Mouse (Mus musculus) heart, embryonic 11.5 days (tissue): ENCODE measurements at regions not wholly inside any gene's neighbourhood (a gene's known extent, or its start where the extent isn't known, plus 50 kb on each side); places are given as distances from the start of the nearest gene placed in this dataset.

Source experiments
- ATAC-seq: fragments of 200-750 bp; cut with Nextera tagmentation; replicated peaks from 2 replicates; pipeline ENCODE4 v1.8.0; 2017; ENCODE audit warnings: moderate library complexity; ENCODE audit not compliant: insufficient number of reproducible peaks, low FRiP score, low TSS enrichment
- H3K27ac ChIP-seq: fragments of 300-500 bp; sonication (generic); 2 replicates; pipeline ENCODE4 v1.5.1; 2014; ENCODE audit warnings: mild to moderate bottlenecking, low read depth, low read length
- H3K27me3 ChIP-seq: fragments of 300-500 bp; sonication (generic); 2 replicates; pipeline ENCODE4 v1.6.1; 2014; ENCODE audit warnings: mild to moderate bottlenecking, low read length, mixed read lengths; ENCODE audit not compliant: control insufficient read depth, insufficient read depth
- H3K36me3 ChIP-seq: fragments of 300-500 bp; sonication (generic); 2 replicates; pipeline ENCODE4 v1.6.1; 2014; ENCODE audit warnings: mild to moderate bottlenecking, low read length, moderate library complexity, mixed read lengths; ENCODE audit not compliant: control insufficient read depth, insufficient read depth
- H3K4me1 ChIP-seq: fragments of 300-500 bp; sonication (generic); 2 replicates; pipeline ENCODE4 v1.6.1; 2014; ENCODE audit warnings: low read length; ENCODE audit not compliant: control insufficient read depth, insufficient read depth
- H3K4me2 ChIP-seq: fragments of 300-500 bp; sonication (generic); 2 replicates; pipeline ENCODE4 v1.6.1; 2014; ENCODE audit warnings: mild to moderate bottlenecking, moderate library complexity
- H3K4me3 ChIP-seq: fragments of 300-500 bp; sonication (generic); 2 replicates; pipeline ENCODE4 v1.5.1; 2014; ENCODE audit warnings: low read depth, low read length
- H3K9ac ChIP-seq: fragments of 300-500 bp; sonication (generic); 2 replicates; pipeline ENCODE4 v1.6.1; 2014; ENCODE audit warnings: mild to moderate bottlenecking, low read depth, low read length, moderate library complexity
- H3K9me3 ChIP-seq: fragments of 300-500 bp; sonication (generic); replicated peaks from 2 replicates; pipeline ENCODE4 v1.6.1; 2016; ENCODE audit warnings: low read length; ENCODE audit not compliant: control insufficient read depth
- WGBS: fragments of 180-500 bp; shearing (Covaris S2); extraction: QIAGEN DNeasy Blood & Tissue Kit; methylation state at CpG from one replicate; pipeline ENCODE4 v1.1.7; 2014; ENCODE audit not compliant: insufficient replicate concordance; 5-methylcytosine and 5-hydroxymethylcytosine counted together

- Histone ChIP-seq H3K27me3 (peaks cover 10% of the 10 kb centered on the region; the same call in 1 of the 2 replicates), H3K27ac (no peak overlapping the region), H3K9ac (peak overlapping the region; percentile 78), H3K36me3 (no peaks in the 10 kb centered on the region), H3K9me3 (no peaks in the 10 kb centered on the region), H3K4me3 (peak overlapping the region; percentile 56), H3K4me2 (peak overlapping the region; percentile 93), H3K4me1 (peaks cover 38% of the 10 kb centered on the region)
- 6% methylated on average over 50 of the region's 65 CpGs for WGBS
- 0 out of 2 replicates have a peak, but pooled peaks have one; percentile 46 for ATAC-seq
These were observed 61.4 kb upstream of the Casz1 start for GRCm38 (mm10) chr4:148742549-148743413.

DNA sequence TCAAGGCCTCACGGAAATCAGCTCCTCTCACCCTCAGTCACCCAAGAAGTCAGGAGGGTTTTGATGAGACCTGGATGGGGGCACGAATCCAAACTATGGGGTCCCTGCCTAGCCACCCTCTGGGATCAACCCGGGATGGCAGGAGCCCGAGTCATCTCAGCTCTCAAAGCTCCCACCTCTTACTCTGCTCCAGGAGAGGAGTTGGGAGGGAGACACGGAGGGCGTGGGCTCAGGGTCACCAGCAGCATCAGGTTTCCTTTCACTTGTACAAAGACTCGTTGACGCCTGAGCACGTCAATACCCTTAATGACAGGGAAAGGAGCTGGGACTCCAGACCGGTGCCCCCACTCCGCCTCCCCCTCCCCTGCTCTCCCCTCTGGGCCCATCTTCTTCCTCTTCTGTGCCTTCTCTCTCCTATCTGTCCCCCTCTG lies 60.8 kb upstream of the Casz1 start:
- H3K36me3 ChIP-seq = no peaks in the 10 kb centered on the region
- peak overlapping the region; percentile 93 for H3K4me2 ChIP-seq
- ATAC-seq = no peak
- no peaks in the 10 kb centered on the region for H3K9me3 ChIP-seq
- H3K9ac ChIP-seq = no peak overlapping the region
- 0 out of 2 replicates have a peak, but pooled peaks cover 10% of the 10 kb centered on the region for H3K27me3 ChIP-seq
- H3K27ac ChIP-seq = no peak overlapping the region
- WGBS = 17% methylated on average over 11 of the region's 11 CpGs
- H3K4me1 ChIP-seq = peaks cover 41% of the 10 kb centered on the region
- peak overlapping the region; percentile 56; the same call in 1 of the 2 replicates for H3K4me3 ChIP-seq

DNA sequence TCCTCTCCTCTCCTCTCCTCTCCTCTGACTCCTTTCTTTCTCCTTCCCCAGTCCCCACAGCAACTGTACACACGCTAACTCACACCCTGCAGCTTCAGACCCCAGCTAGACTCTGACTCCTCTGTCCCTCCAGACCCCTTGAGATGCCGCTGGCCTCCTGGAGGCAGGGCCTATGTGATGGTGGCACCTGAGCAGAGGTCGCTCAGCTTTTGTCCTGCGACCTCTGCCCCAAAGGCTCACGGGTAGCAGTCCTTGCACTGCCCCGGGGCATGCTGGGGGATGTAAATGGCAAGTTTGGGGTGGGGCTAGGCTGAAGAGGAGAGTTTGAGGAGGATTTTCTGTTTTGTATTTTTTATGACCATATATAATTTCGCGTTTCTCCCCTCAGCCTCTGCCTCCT lies 60.2 kb upstream of the Casz1 start:
- Histone ChIP-seq H3K9me3 (no peaks in the 10 kb centered on the region), H3K9ac (no peak overlapping the region), H3K4me3 (no peak overlapping the region), H3K4me1 (peaks cover 43% of the 10 kb centered on the region), H3K4me2 (no peak overlapping the region), H3K36me3 (no peaks in the 10 kb centered on the region), H3K27me3 (0 out of 2 replicates have a peak, but pooled peaks cover 10% of the 10 kb centered on the region), H3K27ac (no peak overlapping the region)
- 60% methylated on average over 8 of the region's 8 CpGs for WGBS
- ATAC-seq = no peak

- Histone ChIP-seq H3K27ac (peak overlapping the region; percentile 73), H3K4me2 (peak overlapping the region; percentile 54)
- 37% methylated on average over 23 of the region's 23 CpGs for WGBS
These were observed 57.5 kb upstream of the Casz1 start for GRCm38 (mm10) chr4:148746460-148747314.

DNA sequence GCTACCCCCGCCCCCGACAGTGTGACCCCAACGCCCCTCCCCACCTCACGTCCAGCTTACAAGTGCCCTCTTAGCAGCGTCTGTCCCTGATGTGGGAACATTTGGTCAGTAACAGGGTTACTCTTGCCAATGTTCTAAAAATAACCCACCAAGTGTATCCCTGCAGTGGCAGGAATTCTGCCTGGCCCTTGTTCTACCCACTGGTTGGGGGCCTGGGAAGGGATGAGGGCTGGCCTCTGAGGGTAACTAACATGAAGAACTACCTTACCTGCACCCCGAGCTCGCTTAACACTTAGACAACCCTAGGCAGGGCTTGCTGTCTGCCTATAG lies 56.9 kb upstream of the Casz1 start:
- Histone ChIP-seq H3K27me3 (0 out of 2 replicates have a peak, but pooled peaks cover 6% of the 10 kb centered on the region), H3K4me1 (peaks cover 38% of the 10 kb centered on the region), H3K4me2 (peak overlapping the region; percentile 54), H3K36me3 (no peaks in the 10 kb centered on the region), H3K27ac (peak overlapping the region; percentile 73), H3K9me3 (no peaks in the 10 kb centered on the region), H3K4me3 (no peak overlapping the region), H3K9ac (no peak overlapping the region)
- no peak for ATAC-seq
- WGBS = 50% methylated on average over 7 of the region's 7 CpGs

More at GRCm38 (mm10) chr4:148746460-148747314, 57.5 kb upstream of the Casz1 start:
- ATAC-seq = no peak
- 0 out of 2 replicates have a peak, but pooled peaks cover 6% of the 10 kb centered on the region for H3K27me3 ChIP-seq
- no peaks in the 10 kb centered on the region for H3K9me3 ChIP-seq
- peak overlapping the region; percentile 52; the same call in 1 of the 2 replicates for H3K9ac ChIP-seq
- H3K4me3 ChIP-seq = peak overlapping the region; percentile 15; the same call in 1 of the 2 replicates
- no peaks in the 10 kb centered on the region for H3K36me3 ChIP-seq
- H3K4me1 ChIP-seq = peaks cover 38% of the 10 kb centered on the region

DNA sequence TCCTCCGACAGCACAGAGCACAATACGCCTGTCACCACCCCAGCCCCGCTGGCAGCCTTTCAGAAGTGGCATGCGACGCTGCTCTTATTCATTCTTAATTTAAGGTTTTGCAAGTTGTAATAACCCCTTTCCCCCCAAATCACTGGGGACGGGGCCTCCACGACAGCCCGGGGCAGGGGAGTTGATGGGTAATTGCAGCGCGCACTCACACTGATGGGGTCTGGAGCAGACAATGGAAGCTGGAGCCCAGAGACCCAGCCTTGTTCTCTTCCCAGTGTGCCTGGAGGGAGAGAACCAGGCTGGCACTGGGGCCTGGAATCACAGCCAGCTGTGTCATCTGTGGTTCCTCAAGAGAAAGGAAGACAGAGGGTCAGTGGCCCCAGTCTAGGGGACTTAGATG lies 54.2 kb upstream of the Casz1 start:
- WGBS = 76% methylated on average over 10 of the region's 10 CpGs
- H3K27ac ChIP-seq = no peak overlapping the region

DNA sequence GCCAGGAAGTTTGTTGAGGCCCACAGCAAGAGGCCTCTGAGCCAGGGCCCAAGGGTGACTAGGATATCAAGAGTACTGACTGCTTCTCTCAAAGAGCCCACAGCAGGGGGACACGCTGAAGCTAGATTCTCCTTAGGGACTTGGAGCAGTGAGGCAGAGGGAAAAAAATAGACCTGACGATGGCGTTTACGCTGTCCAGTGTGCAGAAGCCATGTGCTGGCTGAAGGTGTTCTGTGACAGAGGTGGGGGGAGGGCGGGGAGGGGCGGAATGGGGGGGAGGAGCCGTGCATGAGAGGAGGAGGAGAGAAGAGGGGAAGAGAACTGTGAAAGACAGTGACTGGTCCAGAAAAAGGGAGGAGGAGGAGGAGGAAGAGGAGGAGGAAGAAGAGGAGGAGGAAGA lies 52.6 kb upstream of the Casz1 start:
- Histone ChIP-seq H3K9ac (no peak overlapping the region), H3K27ac (peak overlapping the region; percentile 65; the same call in 1 of the 2 replicates), H3K4me3 (no peak overlapping the region), H3K36me3 (no peaks in the 10 kb centered on the region), H3K4me1 (peaks cover 25% of the 10 kb centered on the region), H3K9me3 (no peaks in the 10 kb centered on the region), H3K4me2 (no peak overlapping the region), H3K27me3 (no peaks in the 10 kb centered on the region)
- 38% methylated on average over 7 of the region's 7 CpGs for WGBS
- ATAC-seq = no peak

More for the DNA sequence above, 54.2 kb upstream of the Casz1 start:
- Histone ChIP-seq H3K36me3 (no peaks in the 10 kb centered on the region), H3K9me3 (no peaks in the 10 kb centered on the region), H3K4me1 (peaks cover 32% of the 10 kb centered on the region), H3K27me3 (no peaks in the 10 kb centered on the region), H3K4me3 (no peak overlapping the region), H3K4me2 (no peak overlapping the region), H3K9ac (no peak overlapping the region)
- no peak for ATAC-seq

- no peaks in the 10 kb centered on the region for H3K9me3 ChIP-seq
- no peak for ATAC-seq
- H3K27me3 ChIP-seq = no peaks in the 10 kb centered on the region
- peak overlapping the region; percentile 16; the same call in 1 of the 2 replicates for H3K9ac ChIP-seq
- H3K4me2 ChIP-seq = no peak overlapping the region
- H3K4me1 ChIP-seq = peaks cover 17% of the 10 kb centered on the region
- 85% methylated on average over 14 of the region's 14 CpGs for whole genome bisulfite sequencing
- no peak overlapping the region for H3K4me3 ChIP-seq
- H3K27ac ChIP-seq = no peak overlapping the region
- H3K36me3 ChIP-seq = no peaks in the 10 kb centered on the region
These were observed 51.7 kb upstream of the Casz1 start for GRCm38 (mm10) chr4:148752360-148753093.
